Mouse (Mus musculus) gonadal fat pad, adult 2 months (tissue): ENCODE results near the gene Mprip. TPM values are rescaled to one million over a fixed set of nuclear protein-coding genes. Genes with fewer than 3 reads are reported as not detected.
"Not testable (repeated sequence)": the region's sequence is repeated elsewhere in the genome, so short reads cannot be mapped to it uniquely, and the experiment has no call there.

Source experiments
- DNase-seq: peaks from one replicate; pipeline ENCODE4 v3.0.0-alpha.2; 2012; ENCODE audit warnings: low read depth
- polyA plus RNA-seq: library from polyadenylated mRNA; depleted of rRNA; stranded (reverse); fragments of >200 nt; gene quantifications from 2 replicates; pipeline ENCODE4 v1.2.3, GENCODE M21; 2012; rRNA removed

Mprip gene
- polyA plus RNA-seq = 127 and 130 TPM in 2 replicates

GRCm38 (mm10) chr11:59661005-59661404 lies at the start of gene Mprip:
TSS of gene Mprip (plus strand) at chr11:59661305.
- DNase-seq = no peak

GRCm38 (mm10) chr11:59611646-59612045 lies 49.5 kb upstream of the Mprip start:
- no peak for DNase-seq

GRCm38 (mm10) chr11:59614120-59614519 lies 47.0 kb upstream of the Mprip start:
- no peak for DNase-seq

- DNase-seq = not testable (repeated sequence)
Measured at GRCm38 (mm10) chr11:59616986-59617385, 44.1 kb upstream of the Mprip start.

- DNase-seq = no peak
Measured at GRCm38 (mm10) chr11:59622214-59622613, 38.9 kb upstream of the Mprip start.

GRCm38 (mm10) chr11:59624017-59624630 lies 37.0 kb upstream of the Mprip start:
- DNase-seq = no peak

- DNase-seq = no peak
Measured at GRCm38 (mm10) chr11:59626192-59626591, 34.9 kb upstream of the Mprip start.

- no peak for DNase-seq
Measured at GRCm38 (mm10) chr11:59628177-59628576, 32.9 kb upstream of the Mprip start.

- no peak for DNase-seq
Measured at GRCm38 (mm10) chr11:59629871-59630270, 31.2 kb upstream of the Mprip start.

GRCm38 (mm10) chr11:59631980-59632379 lies 29.1 kb upstream of the Mprip start:
- DNase-seq = no peak

GRCm38 (mm10) chr11:59633037-59633436 lies 28.1 kb upstream of the Mprip start:
- DNase-seq = no peak

GRCm38 (mm10) chr11:59634001-59634660 lies 27.0 kb upstream of the Mprip start:
- DNase-seq = peak; percentile 40

GRCm38 (mm10) chr11:59635251-59635795 lies 25.8 kb upstream of the Mprip start:
- no peak for DNase-seq

GRCm38 (mm10) chr11:59635821-59636694 lies 25.0 kb upstream of the Mprip start:
- DNase-seq = peak; percentile 28

- DNase-seq = no peak
Measured at GRCm38 (mm10) chr11:59636695-59637414, 24.2 kb upstream of the Mprip start.

GRCm38 (mm10) chr11:59639957-59640643 lies 21.0 kb upstream of the Mprip start:
- no peak for DNase-seq

GRCm38 (mm10) chr11:59641227-59641626 lies 19.9 kb upstream of the Mprip start:
- no peak for DNase-seq

- DNase-seq = no peak
Measured at GRCm38 (mm10) chr11:59642420-59642819, 18.7 kb upstream of the Mprip start.

- no peak for DNase-seq
Measured at GRCm38 (mm10) chr11:59645036-59645435, 16.1 kb upstream of the Mprip start.

GRCm38 (mm10) chr11:59649058-59649457 lies 12.0 kb upstream of the Mprip start:
- DNase-seq = no peak

- no peak for DNase-seq
Measured at GRCm38 (mm10) chr11:59653003-59653402, 8.1 kb upstream of the Mprip start.
